Mouse (Mus musculus): ENCODE measurements around the gene Mapk1.

GRCm38 (mm10) chr16:17040716-17041115 lies 57.5 kb downstream of the Mapk1 start:
- TF ChIP-seq POLR2A (IDR thresholded peaks at IDR 0.05; ENCODE audit: low read depth, low read length) (no peak), CTCF (IDR thresholded peaks at IDR 0.05; ENCODE audit: extremely low read depth, insufficient read length, insufficient replicate concordance, low read depth, low read length) (no peak)

All from small intestine, adult 2 months (tissue).